Mouse (Mus musculus): ENCODE results near the gene Slirp.
A peak's percentile ranks its signal among the peaks of the same experiment; 100 is the strongest.

GRCm38 (mm10) chr12:87443700-87444122, at the start of gene Slirp, which contains the start of gene Alkbh1:
- TF ChIP-seq CTCF (IDR thresholded peaks at IDR 0.05; ENCODE audit: borderline replicate concordance, control insufficient read depth, extremely low read depth, insufficient read depth, low read length, poor library complexity) (0 out of 2 replicates have a peak, but pooled peaks have one; percentile 23), POLR2A (IDR thresholded peaks at IDR 0.05; ENCODE audit: control insufficient read depth, extremely low read depth, insufficient read depth, low read length, poor library complexity) (peak; percentile 74)
